Mouse (Mus musculus): Measurements from ENCODE around the gene Serpina16. TPM values are rescaled to one million over a fixed set of nuclear protein-coding genes. Genes with fewer than 3 reads are reported as not detected.

Serpina16 gene
- not detected in 2 replicates for polyA plus RNA-seq (2015; fragmentation: Nextera tagmentation; extraction: Ambion mirVana)

GRCm38 (mm10) chr12:103676039-103676438 is at the start of gene Serpina16:
Serpina16 (minus strand) TSS chr12:103676139.
- Histone ChIP-seq H3K27ac (no peak within 1 kb of the TSS), H3K4me2 (no peak within 1 kb of the TSS), H3K9ac (no peak within 1 kb of the TSS), H3K27me3 (no peaks in the 10 kb centered on the region), H3K36me3 (no peaks in the 10 kb centered on the region), H3K4me1 (replicated peaks) (0 out of 2 replicates have a peak, but pooled peaks cover 2% of the 10 kb centered on the region), H3K9me3 (replicated peaks) (no peaks in the 10 kb centered on the region), H3K4me3 (no peak within 1 kb of the TSS)
- 88% methylated on average over 1 of the region's 1 CpGs for WGBS
- no peak for ATAC-seq (replicated peaks; ENCODE audit: insufficient number of reproducible peaks, insufficient read depth, low FRiP score, low read depth)

- Histone ChIP-seq H3K4me1 (replicated peaks) (peaks cover 4% of the 10 kb centered on the region; the same call in 1 of the 2 replicates), H3K36me3 (no peaks in the 10 kb centered on the region), H3K4me3 (no peak overlapping the region), H3K4me2 (no peak overlapping the region), H3K9me3 (replicated peaks) (no peaks in the 10 kb centered on the region), H3K27ac (no peak overlapping the region), H3K27me3 (no peaks in the 10 kb centered on the region), H3K9ac (no peak overlapping the region)
- 63% methylated on average over 3 of the region's 3 CpGs for WGBS
- ATAC-seq (replicated peaks; ENCODE audit: insufficient number of reproducible peaks, insufficient read depth, low FRiP score, low read depth): no peak
Observed at GRCm38 (mm10) chr12:103711537-103711936, 35.6 kb upstream of the Serpina16 start.

- H3K27ac ChIP-seq: no peak overlapping the region
- no peak overlapping the region for H3K9ac ChIP-seq
- no peaks in the 10 kb centered on the region for H3K36me3 ChIP-seq
- WGBS: 52% methylated on average over 1 of the region's 1 CpGs
- H3K9me3 ChIP-seq (replicated peaks): no peaks in the 10 kb centered on the region
- no peak for ATAC-seq (replicated peaks; ENCODE audit: insufficient number of reproducible peaks, insufficient read depth, low FRiP score, low read depth)
- no peaks in the 10 kb centered on the region for H3K27me3 ChIP-seq
- H3K4me2 ChIP-seq: no peak overlapping the region
- H3K4me3 ChIP-seq: no peak overlapping the region
- peaks cover 4% of the 10 kb centered on the region; the same call in 1 of the 2 replicates for H3K4me1 ChIP-seq (replicated peaks)
Observed at GRCm38 (mm10) chr12:103710405-103710804, 34.5 kb upstream of the Serpina16 start.

- H3K9ac ChIP-seq: no peak overlapping the region
- no peak for ATAC-seq (replicated peaks; ENCODE audit: insufficient number of reproducible peaks, insufficient read depth, low FRiP score, low read depth)
- H3K36me3 ChIP-seq: no peaks in the 10 kb centered on the region
- no peak overlapping the region for H3K4me3 ChIP-seq
- no peaks in the 10 kb centered on the region for H3K27me3 ChIP-seq
- WGBS: 36% methylated on average over 4 of the region's 4 CpGs
- H3K27ac ChIP-seq: no peak overlapping the region
- H3K9me3 ChIP-seq (replicated peaks): no peaks in the 10 kb centered on the region
- no peak overlapping the region for H3K4me2 ChIP-seq
- H3K4me1 ChIP-seq (replicated peaks): peaks cover 4% of the 10 kb centered on the region; the same call in 1 of the 2 replicates
Observed at GRCm38 (mm10) chr12:103706113-103706512, 30.2 kb upstream of the Serpina16 start.

GRCm38 (mm10) chr12:103705547-103705946 is 29.6 kb upstream of the Serpina16 start:
- H3K4me3 ChIP-seq: no peak overlapping the region
- H3K27me3 ChIP-seq: no peaks in the 10 kb centered on the region
- H3K9ac ChIP-seq: no peak overlapping the region
- no peaks in the 10 kb centered on the region for H3K36me3 ChIP-seq
- H3K4me2 ChIP-seq: no peak overlapping the region
- ATAC-seq (replicated peaks; ENCODE audit: insufficient number of reproducible peaks, insufficient read depth, low FRiP score, low read depth): no peak
- WGBS: 41% methylated on average over 2 of the region's 2 CpGs
- H3K27ac ChIP-seq: no peak overlapping the region
- peaks cover 4% of the 10 kb centered on the region; the same call in 1 of the 2 replicates for H3K4me1 ChIP-seq (replicated peaks)
- no peaks in the 10 kb centered on the region for H3K9me3 ChIP-seq (replicated peaks)

GRCm38 (mm10) chr12:103700144-103700750 is 24.3 kb upstream of the Serpina16 start:
- Histone ChIP-seq H3K9me3 (replicated peaks) (no peaks in the 10 kb centered on the region), H3K27ac (no peak overlapping the region), H3K4me2 (no peak overlapping the region), H3K9ac (no peak overlapping the region), H3K4me3 (no peak overlapping the region), H3K36me3 (no peaks in the 10 kb centered on the region), H3K4me1 (replicated peaks) (no peaks in the 10 kb centered on the region), H3K27me3 (no peaks in the 10 kb centered on the region)
- no peak for ATAC-seq (replicated peaks; ENCODE audit: insufficient number of reproducible peaks, insufficient read depth, low FRiP score, low read depth)
- 83% methylated on average over 4 of the region's 4 CpGs for WGBS

GRCm38 (mm10) chr12:103695429-103695828 is 19.5 kb upstream of the Serpina16 start, which contains the start of gene Serpina1f:
Serpina1f (minus strand) TSS chr12:103695529.
- H3K27me3 ChIP-seq: no peaks in the 10 kb centered on the region
- WGBS: 84% methylated on average over 8 of the region's 8 CpGs
- no peaks in the 10 kb centered on the region for H3K36me3 ChIP-seq

GRCm38 (mm10) chr12:103688221-103688814 is 12.4 kb upstream of the Serpina16 start:
- WGBS: 23% methylated on average over 3 of the region's 3 CpGs
- ATAC-seq (replicated peaks; ENCODE audit: insufficient number of reproducible peaks, insufficient read depth, low FRiP score, low read depth): no peak

More at GRCm38 (mm10) chr12:103695429-103695828, 19.5 kb upstream of the Serpina16 start, which contains the start of gene Serpina1f:
- Histone ChIP-seq H3K4me1 (replicated peaks) (no peaks in the 10 kb centered on the region), H3K9me3 (replicated peaks) (no peaks in the 10 kb centered on the region), H3K9ac (no peak within 1 kb of the TSS), H3K4me2 (no peak within 1 kb of the TSS), H3K27ac (no peak within 1 kb of the TSS), H3K4me3 (no peak within 1 kb of the TSS)
- ATAC-seq (replicated peaks; ENCODE audit: insufficient number of reproducible peaks, insufficient read depth, low FRiP score, low read depth): no peak

GRCm38 (mm10) chr12:103687021-103687420 is 11.1 kb upstream of the Serpina16 start:
- no peak overlapping the region for H3K9ac ChIP-seq
- no peak for ATAC-seq (replicated peaks; ENCODE audit: insufficient number of reproducible peaks, insufficient read depth, low FRiP score, low read depth)
- no peaks in the 10 kb centered on the region for H3K9me3 ChIP-seq (replicated peaks)
- 57% methylated on average over 7 of the region's 7 CpGs for WGBS
- no peaks in the 10 kb centered on the region for H3K27me3 ChIP-seq
- H3K4me3 ChIP-seq: no peak overlapping the region
- no peaks in the 10 kb centered on the region for H3K4me1 ChIP-seq (replicated peaks)
- no peak overlapping the region for H3K4me2 ChIP-seq
- H3K27ac ChIP-seq: no peak overlapping the region
- no peaks in the 10 kb centered on the region for H3K36me3 ChIP-seq

More at GRCm38 (mm10) chr12:103688221-103688814, 12.4 kb upstream of the Serpina16 start:
- no peaks in the 10 kb centered on the region for H3K4me1 ChIP-seq (replicated peaks)
- no peak overlapping the region for H3K4me3 ChIP-seq
- H3K36me3 ChIP-seq: no peaks in the 10 kb centered on the region
- H3K4me2 ChIP-seq: no peak overlapping the region
- H3K9ac ChIP-seq: no peak overlapping the region
- H3K9me3 ChIP-seq (replicated peaks): no peaks in the 10 kb centered on the region
- no peak overlapping the region for H3K27ac ChIP-seq
- H3K27me3 ChIP-seq: no peaks in the 10 kb centered on the region

- Histone ChIP-seq H3K9me3 (replicated peaks) (no peaks in the 10 kb centered on the region), H3K36me3 (no peaks in the 10 kb centered on the region), H3K27ac (no peak overlapping the region), H3K4me3 (no peak overlapping the region), H3K9ac (no peak overlapping the region), H3K4me1 (replicated peaks) (no peaks in the 10 kb centered on the region), H3K4me2 (no peak overlapping the region), H3K27me3 (no peaks in the 10 kb centered on the region)
- WGBS: 58% methylated on average over 3 of the region's 3 CpGs
- ATAC-seq (replicated peaks; ENCODE audit: insufficient number of reproducible peaks, insufficient read depth, low FRiP score, low read depth): no peak
Observed at GRCm38 (mm10) chr12:103686050-103686449, 10.1 kb upstream of the Serpina16 start.

- H3K27me3 ChIP-seq: no peaks in the 10 kb centered on the region
- H3K4me1 ChIP-seq (replicated peaks): no peaks in the 10 kb centered on the region
- H3K9ac ChIP-seq: no peak overlapping the region
- no peak for ATAC-seq (replicated peaks; ENCODE audit: insufficient number of reproducible peaks, insufficient read depth, low FRiP score, low read depth)
- H3K4me2 ChIP-seq: no peak overlapping the region
- 44% methylated on average over 3 of the region's 3 CpGs for WGBS
- no peak overlapping the region for H3K27ac ChIP-seq
- H3K9me3 ChIP-seq (replicated peaks): no peaks in the 10 kb centered on the region
- no peak overlapping the region for H3K4me3 ChIP-seq
- H3K36me3 ChIP-seq: no peaks in the 10 kb centered on the region
Observed at GRCm38 (mm10) chr12:103685386-103685785, 9.4 kb upstream of the Serpina16 start.

- H3K4me2 ChIP-seq: no peak overlapping the region
- no peaks in the 10 kb centered on the region for H3K4me1 ChIP-seq (replicated peaks)
- 49% methylated on average over 4 of the region's 4 CpGs for WGBS
- H3K27ac ChIP-seq: no peak overlapping the region
- no peaks in the 10 kb centered on the region for H3K9me3 ChIP-seq (replicated peaks)
- H3K27me3 ChIP-seq: no peaks in the 10 kb centered on the region
- H3K4me3 ChIP-seq: no peak overlapping the region
- no peak overlapping the region for H3K9ac ChIP-seq
- H3K36me3 ChIP-seq: no peaks in the 10 kb centered on the region
- no peak for ATAC-seq (replicated peaks; ENCODE audit: insufficient number of reproducible peaks, insufficient read depth, low FRiP score, low read depth)
Observed at GRCm38 (mm10) chr12:103683775-103684174, 7.8 kb upstream of the Serpina16 start.

All from heart, embryonic 15.5 days (tissue).